Mouse (Mus musculus) stomach, postnatal 0 days (tissue): ENCODE results near the gene Inhbe.

Experiments used
- CTCF ChIP-seq: IDR thresholded peaks from 2 replicates; pipeline ENCODE4 v1.5.1; 2016; ENCODE audit warnings: antibody characterized with exemption, low read depth, mild to moderate bottlenecking, moderate library complexity
- EP300 ChIP-seq: optimal IDR thresholded peaks from 2 replicates; pipeline ENCODE3; 2016; ENCODE audit warnings: antibody characterized with exemption

- TF ChIP-seq EP300 (no peak), CTCF (no peak)
Measured at GRCm38 (mm10) chr10:127325454-127326016, 28.7 kb downstream of the Inhbe start.
